Mouse (Mus musculus): ENCODE data around the gene Olfr828.

Olfr828 gene

DNA sequence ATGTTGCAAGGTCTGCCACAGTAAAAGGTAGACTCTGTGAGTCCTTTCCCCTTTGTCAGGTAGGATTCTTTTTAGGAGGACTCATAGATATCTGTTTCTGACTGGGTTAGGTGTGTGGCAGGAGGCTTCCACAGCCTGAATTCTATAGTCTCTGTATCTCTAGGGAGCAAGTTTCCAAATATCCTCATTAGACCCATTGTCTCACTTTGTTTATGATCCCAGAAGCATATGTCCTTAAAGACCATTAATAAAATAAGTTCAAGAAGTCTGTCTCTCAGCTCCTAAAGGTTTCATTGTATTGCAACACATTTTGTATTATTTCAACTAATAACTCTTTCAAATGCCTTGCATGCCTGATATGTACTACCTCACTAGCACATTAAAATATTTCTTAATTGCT is at the start of gene Olfr828:
Gene Olfr828 (minus strand): TSS at position 101 of the 400 bp plus-strand sequence.
- no peak for DNase-seq (ENCODE audit: low spot score)

DNA sequence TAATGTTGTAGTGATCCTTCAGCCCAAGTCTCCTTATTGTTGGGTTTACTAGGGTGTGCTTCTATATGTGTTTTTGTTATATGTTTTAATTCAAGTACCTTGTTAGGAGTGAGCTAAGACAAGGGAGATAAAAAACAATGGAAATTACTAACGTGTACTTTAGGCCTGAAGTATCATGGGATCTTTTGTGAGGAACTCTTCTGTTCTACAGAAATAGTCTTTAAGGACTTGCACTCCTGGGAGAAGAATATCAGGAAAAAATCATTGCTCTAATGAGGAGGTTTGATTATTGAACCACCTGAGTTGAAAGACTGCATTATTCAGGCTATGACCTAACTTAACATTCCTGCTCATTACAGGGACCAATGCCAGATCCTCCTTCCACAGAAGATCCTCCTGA is 35.3 kb upstream of the Olfr828 start, which contains the start of gene Olfr829:
Gene Olfr829 (plus strand): TSS at position 301 of the 400 bp plus-strand sequence.
- DNase-seq (ENCODE audit: low spot score), result no peak

DNA sequence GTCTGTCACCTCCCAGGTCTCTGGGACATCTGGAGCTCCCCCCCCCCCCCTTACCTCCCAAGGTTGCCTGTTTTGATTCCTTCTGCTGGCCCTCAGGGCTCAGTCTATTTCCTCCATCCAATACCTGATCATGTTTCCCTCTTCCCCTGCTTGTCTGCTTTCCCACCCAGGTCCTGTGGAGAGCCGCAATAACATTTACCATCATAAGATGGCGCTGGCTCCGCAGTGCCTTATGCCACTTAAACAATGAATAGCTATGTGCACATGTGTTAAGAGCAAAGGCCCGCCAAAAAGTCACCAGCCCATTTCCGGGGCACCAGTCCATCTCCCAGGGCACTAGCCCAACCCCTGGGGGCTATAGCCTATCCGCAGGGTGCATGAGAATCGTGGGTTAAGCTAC is 34.0 kb downstream of the Olfr828 start:
- no peak for DNase-seq (ENCODE audit: low spot score)

DNA sequence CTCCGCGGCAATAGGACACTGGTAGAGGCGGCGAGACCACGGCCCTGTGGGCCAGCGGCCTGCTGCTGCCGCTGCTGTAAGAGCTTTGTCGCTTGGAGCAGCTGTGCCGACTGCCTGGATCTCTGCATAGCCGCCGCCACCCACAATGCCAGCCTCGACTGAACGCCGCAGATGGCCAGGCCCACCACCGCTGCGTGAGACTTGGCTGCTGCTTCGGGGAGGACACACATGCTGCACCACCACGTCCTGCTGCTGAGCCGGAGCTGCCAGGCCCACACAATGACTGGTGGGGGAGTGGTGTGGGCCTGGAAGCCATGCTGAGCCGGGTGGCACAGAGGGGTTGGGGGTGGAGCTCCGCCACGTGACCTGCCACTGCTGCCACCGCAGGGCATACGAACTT is 39.9 kb downstream of the Olfr828 start:
- no peak for DNase-seq (ENCODE audit: low spot score)

DNA sequence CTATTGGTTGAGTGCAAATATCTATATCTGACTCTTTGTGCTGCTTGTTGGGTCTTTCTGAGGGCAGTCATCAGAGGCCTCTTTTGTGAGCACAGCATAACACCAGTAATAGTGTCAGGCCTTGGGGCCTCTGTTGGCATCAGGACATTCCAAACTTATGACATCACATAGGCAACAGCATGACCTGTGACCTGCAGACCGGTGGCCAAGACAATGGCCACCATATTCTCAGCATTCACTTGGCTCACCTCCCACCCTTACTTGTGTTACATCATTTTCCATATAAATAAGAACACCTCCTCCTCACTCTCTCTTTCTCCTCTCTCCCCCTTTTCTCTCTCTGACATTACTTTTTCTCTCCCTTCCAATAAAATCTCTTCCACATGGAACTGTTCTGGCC is 40.3 kb downstream of the Olfr828 start:
- no peak for DNase-seq (ENCODE audit: low spot score)

All from urinary bladder, postnatal 14 days (tissue).